Mouse (Mus musculus): ENCODE results near the gene Lrfn2. TPM values are rescaled to one million over a fixed set of nuclear protein-coding genes. Genes with fewer than 3 reads are reported as not detected.

Gene Lrfn2
- total and polyA plus RNA-seq, 3 experiments, result not detected

DNA sequence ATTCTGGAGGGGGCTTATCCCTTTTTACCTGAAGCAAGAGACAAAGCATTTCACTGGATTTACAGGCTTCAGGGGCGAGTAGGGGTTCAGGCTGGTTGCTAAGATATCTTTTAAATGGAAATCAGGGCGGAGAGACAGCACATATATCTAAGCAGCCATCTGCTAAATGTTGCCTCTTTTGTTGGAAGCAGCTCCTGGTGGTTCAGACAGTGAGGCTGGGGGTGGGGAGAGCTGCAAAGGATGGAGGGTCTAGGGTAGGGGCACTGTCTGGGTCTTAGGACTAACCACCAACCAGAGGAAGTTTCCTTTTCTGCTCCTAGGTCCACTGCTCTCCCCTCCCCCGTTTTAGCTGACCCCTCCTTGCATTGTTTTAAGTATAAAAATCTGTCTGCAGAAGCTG, 131.6 kb downstream of the Lrfn2 start:
- Histone ChIP-seq H3K9me3 (replicated peaks; ENCODE audit: insufficient read depth, low read length) (no peaks in the 10 kb centered on the region), H3K79me2 (ENCODE audit: control insufficient read depth, insufficient read depth, low read length, poor library complexity) (no peaks in the 10 kb centered on the region), H3K9ac (ENCODE audit: control insufficient read depth, low read depth, low read length, poor library complexity, severe bottlenecking) (no peak overlapping the region), H3K27me3 (ENCODE audit: control insufficient read depth in 1 of 2, insufficient read depth in 2 of 2, low read length in 2 of 2) (no peaks in the 10 kb centered on the region), H3K4me3 (ENCODE audit: control insufficient read depth in 1 of 2, insufficient read depth in 1 of 2, low read depth in 2 of 2, low read length in 2 of 2) (no peak overlapping the region), H3K4me1 (ENCODE audit: control insufficient read depth in 1 of 2, insufficient read depth in 2 of 2, low read length in 2 of 2) (no peaks in the 10 kb centered on the region), H3K27ac (ENCODE audit: control insufficient read depth, low read depth, low read length) (no peak overlapping the region), H3K36me3 (ENCODE audit: control insufficient read depth in 1 of 2, insufficient read depth in 2 of 2, low read length in 2 of 2) (no peaks in the 10 kb centered on the region)
- no peak for DNase-seq (ENCODE audit: low read depth, low spot score)
- no peak for TF ChIP-seq POLR2A (IDR thresholded peaks at IDR 0.05; ENCODE audit: control insufficient read depth in 1 of 2, insufficient read depth in 1 of 2, low read depth in 1 of 2, low read length in 2 of 2, poor library complexity in 1 of 2)
- no peak for TF ChIP-seq POLR2AphosphoS5 (IDR thresholded peaks at IDR 0.05; ENCODE audit: borderline replicate concordance, low read depth, low read length)
- no peak for TF ChIP-seq ELF1 (IDR thresholded peaks at IDR 0.05; ENCODE audit: low read depth, low read length)
- no peak for TF ChIP-seq MAX (IDR thresholded peaks at IDR 0.05; ENCODE audit: low read length)
- TF ChIP-seq NELFE (IDR thresholded peaks at IDR 0.05; ENCODE audit: low read depth, low read length), result no peak
- TF ChIP-seq USF1 (IDR thresholded peaks at IDR 0.05; ENCODE audit: low read depth, low read length), result no peak
- no peak for TF ChIP-seq MEF2A (IDR thresholded peaks at IDR 0.05; ENCODE audit: extremely low read depth, insufficient replicate concordance, low read depth, low read length, poor library complexity, severe bottlenecking)
- no peak for TF ChIP-seq MYB (IDR thresholded peaks at IDR 0.05; ENCODE audit: low read depth, low read length)
- no peak for TF ChIP-seq JUND (IDR thresholded peaks at IDR 0.05; ENCODE audit: low read depth, low read length)
- TF ChIP-seq ZC3H11A (IDR thresholded peaks at IDR 0.05; ENCODE audit: low read depth, low read length), result no peak
- no peak for TF ChIP-seq RCOR1 (IDR thresholded peaks at IDR 0.05; ENCODE audit: low read depth, low read length)
- TF ChIP-seq MYC (IDR thresholded peaks at IDR 0.05; ENCODE audit: low read depth, low read length), result no peak
- no peak for TF ChIP-seq ZNF384 (IDR thresholded peaks at IDR 0.05; ENCODE audit: low read depth, low read length)
- TF ChIP-seq BHLHE40 (IDR thresholded peaks at IDR 0.05; ENCODE audit: borderline replicate concordance, low read depth, low read length), result no peak
- no peak for TF ChIP-seq SMC3 (IDR thresholded peaks at IDR 0.05; ENCODE audit: low read depth, low read length)
- TF ChIP-seq MXI1 (IDR thresholded peaks at IDR 0.05; ENCODE audit: low read depth, low read length), result no peak
- no peak for TF ChIP-seq TCF12 (IDR thresholded peaks at IDR 0.05; ENCODE audit: low read depth, low read length)
- no peak for TF ChIP-seq SIN3A (IDR thresholded peaks at IDR 0.05; ENCODE audit: low read length)
- no peak for TF ChIP-seq USF2 (IDR thresholded peaks at IDR 0.05; ENCODE audit: borderline replicate concordance in 1 of 2, insufficient read depth in 1 of 2, low read depth in 1 of 2, low read length in 2 of 2)

DNA sequence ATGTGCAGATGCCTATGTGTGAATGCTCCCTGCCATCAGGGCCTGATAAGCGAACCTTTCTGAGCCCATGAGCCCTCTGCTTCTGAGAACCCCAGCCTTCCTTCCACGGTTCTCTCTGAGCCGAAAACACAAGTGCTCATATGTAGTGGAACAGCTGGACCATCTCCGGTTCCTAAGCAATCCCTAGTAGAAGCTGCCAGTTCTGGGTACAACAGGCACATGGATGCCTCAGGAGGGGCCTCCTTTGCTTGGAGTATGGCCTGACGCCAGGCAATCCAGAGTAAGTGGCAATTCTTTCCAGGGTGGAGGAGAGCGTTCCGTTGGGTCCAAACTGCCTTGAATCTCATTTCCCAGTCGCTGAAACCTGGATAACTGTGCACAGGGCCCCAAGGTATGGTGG, 132.3 kb downstream of the Lrfn2 start:
- Histone ChIP-seq H3K9me3 (replicated peaks; ENCODE audit: insufficient read depth, low read length) (no peaks in the 10 kb centered on the region), H3K9ac (ENCODE audit: control insufficient read depth, low read depth, low read length, poor library complexity, severe bottlenecking) (no peak overlapping the region), H3K27ac (ENCODE audit: control insufficient read depth, low read depth, low read length) (no peak overlapping the region), H3K4me1 (ENCODE audit: control insufficient read depth in 1 of 2, insufficient read depth in 2 of 2, low read length in 2 of 2) (no peaks in the 10 kb centered on the region), H3K4me3 (ENCODE audit: control insufficient read depth in 1 of 2, insufficient read depth in 1 of 2, low read depth in 2 of 2, low read length in 2 of 2) (no peak overlapping the region), H3K27me3 (ENCODE audit: control insufficient read depth in 1 of 2, insufficient read depth in 2 of 2, low read length in 2 of 2) (no peaks in the 10 kb centered on the region), H3K79me2 (ENCODE audit: control insufficient read depth, insufficient read depth, low read length, poor library complexity) (no peaks in the 10 kb centered on the region), H3K36me3 (ENCODE audit: control insufficient read depth in 1 of 2, insufficient read depth in 2 of 2, low read length in 2 of 2) (no peaks in the 10 kb centered on the region)
- DNase-seq (ENCODE audit: low read depth, low spot score), result no peak
- no peak for TF ChIP-seq SMC3 (IDR thresholded peaks at IDR 0.05; ENCODE audit: low read depth, low read length)
- TF ChIP-seq MYC (IDR thresholded peaks at IDR 0.05; ENCODE audit: low read depth, low read length), result no peak
- TF ChIP-seq USF1 (IDR thresholded peaks at IDR 0.05; ENCODE audit: low read depth, low read length), result no peak
- no peak for TF ChIP-seq TCF12 (IDR thresholded peaks at IDR 0.05; ENCODE audit: low read depth, low read length)
- TF ChIP-seq MAFK (IDR thresholded peaks at IDR 0.05; ENCODE audit: borderline replicate concordance, low read depth, low read length), result no peak
